Mouse (Mus musculus) G1E (cell line): Measurements from ENCODE around the gene Cmklr1. TPM values are rescaled to one million over a fixed set of nuclear protein-coding genes. Genes with fewer than 3 reads are reported as not detected.

ENCODE experiments used
- ATAC-seq: 2 replicates; pipeline ENCODE4 v1.8.0; 2016; ENCODE audit warnings: mild to moderate bottlenecking; ENCODE audit not compliant: insufficient number of reproducible peaks, poor library complexity, low FRiP score, severe bottlenecking; ENCODE audit errors: extremely low read depth
- DNase-seq: peaks from one replicate; pipeline ENCODE4 v3.0.0; 2012; ENCODE audit warnings: low spot score
- H3K27me3 ChIP-seq: 2 replicates; pipeline ENCODE4 v1.6.1; 2012; ENCODE audit warnings: mild to moderate bottlenecking, low read length, inconsistent platforms; ENCODE audit not compliant: insufficient read depth
- H3K36me3 ChIP-seq: replicated peaks from 2 replicates; pipeline ENCODE3; 2012; ENCODE audit warnings: mild to moderate bottlenecking, inconsistent platforms
- H3K4me1 ChIP-seq: 2 replicates; pipeline ENCODE4 v1.6.1; 2012; ENCODE audit warnings: low read depth, low read length, inconsistent platforms, mixed read lengths; ENCODE audit not compliant: insufficient read depth
- H3K4me3 ChIP-seq: 2 replicates; pipeline ENCODE4 v1.5.1; 2012; ENCODE audit warnings: low read depth, mild to moderate bottlenecking, inconsistent platforms, low read length, moderate library complexity, mixed read lengths
- H3K9me3 ChIP-seq: replicated peaks from 2 replicates; pipeline ENCODE4 v1.6.1; 2012; ENCODE audit warnings: inconsistent platforms
- CTCF ChIP-seq: IDR thresholded peaks from 2 replicates; pipeline ENCODE4 v1.5.1; 2012; ENCODE audit warnings: low read depth, low read length, inconsistent platforms, mixed read lengths
- GATA1 ChIP-seq: IDR thresholded peaks from 2 replicates; pipeline ENCODE4 v1.6.1; 2012; ENCODE audit warnings: borderline replicate concordance, low read length, inconsistent platforms, mixed read lengths
- GATA2 ChIP-seq: IDR thresholded peaks from 2 replicates; pipeline ENCODE4 v1.6.1; 2012; ENCODE audit warnings: low read depth, low read length, inconsistent platforms, borderline replicate concordance
- POLR2AphosphoS5 ChIP-seq: IDR thresholded peaks from 2 replicates; pipeline ENCODE4 v1.6.1; 2012; ENCODE audit warnings: low read depth, low read length, inconsistent platforms; ENCODE audit not compliant: insufficient replicate concordance
- TAL1 ChIP-seq: conservative IDR thresholded peaks from 2 replicates; pipeline ENCODE4 v1.6.1; 2012; ENCODE audit warnings: low read depth, low read length, inconsistent platforms, mixed read lengths
- polyA plus RNA-seq: library from polyadenylated mRNA; stranded (reverse); fragments of >175 nt; gene quantifications from 2 replicates; pipeline ENCODE4 v1.2.3, GENCODE M21; 2012
- total RNA-seq, 2 experiments: library from RNA; stranded (forward) in 1 of 2; stranded (reverse) in 1 of 2; fragments of 200-1000 nt in 1 of 2; fragments of >200 nt in 1 of 2; fragmentation: Nextera tagmentation in 1 of 2; gene quantifications; 2 replicates each; pipeline ENCODE4 v1.2.3; 2014 to 2017

The Cmklr1 gene
- total and polyA plus RNA-seq, 3 experiments, result 0.05 TPM; not detected in 2

- no peak for TF ChIP-seq GATA1
- no peak for TF ChIP-seq POLR2AphosphoS5
- no peak for TF ChIP-seq GATA2
- no peak for TF ChIP-seq TAL1
- TF ChIP-seq CTCF, result no peak
- Histone ChIP-seq H3K4me3 (no peak overlapping the region), H3K36me3 (no peaks in the 10 kb centered on the region), H3K4me1 (no peaks in the 10 kb centered on the region), H3K27me3 (no peaks in the 10 kb centered on the region), H3K9me3 (peaks cover 95% of the 10 kb centered on the region)
- ATAC-seq (no peak), DNase-seq (no peak)
Measured at GRCm38 (mm10) chr5:113635861-113636565, 14.2 kb downstream of the Cmklr1 start.

GRCm38 (mm10) chr5:113634887-113635610 is 15.2 kb downstream of the Cmklr1 start:
- Histone ChIP-seq H3K4me1 (no peaks in the 10 kb centered on the region), H3K9me3 (peaks cover 97% of the 10 kb centered on the region), H3K4me3 (no peak overlapping the region), H3K27me3 (no peaks in the 10 kb centered on the region), H3K36me3 (no peaks in the 10 kb centered on the region)
- no peak for DNase-seq
- ATAC-seq, result no peak
- TF ChIP-seq GATA2 (no peak), CTCF (no peak), GATA1 (no peak), POLR2AphosphoS5 (no peak), TAL1 (no peak)

- Histone ChIP-seq H3K4me3 (no peak overlapping the region), H3K9me3 (peaks cover 94% of the 10 kb centered on the region), H3K36me3 (no peaks in the 10 kb centered on the region), H3K4me1 (no peaks in the 10 kb centered on the region), H3K27me3 (no peaks in the 10 kb centered on the region)
- ATAC-seq, result no peak
- DNase-seq, result no peak
- TF ChIP-seq CTCF (no peak), TAL1 (no peak), GATA1 (no peak), GATA2 (no peak), POLR2AphosphoS5 (no peak)
Measured at GRCm38 (mm10) chr5:113634024-113634651, 16.1 kb downstream of the Cmklr1 start.

- H3K9me3 ChIP-seq, result peaks cover 95% of the 10 kb centered on the region
- H3K4me3 ChIP-seq, result no peak overlapping the region
- TF ChIP-seq CTCF (no peak), GATA2 (no peak), GATA1 (no peak), TAL1 (no peak), POLR2AphosphoS5 (no peak)
- no peaks in the 10 kb centered on the region for H3K27me3 ChIP-seq
- no peak for DNase-seq
- no peak for ATAC-seq
- no peaks in the 10 kb centered on the region for H3K4me1 ChIP-seq
- H3K36me3 ChIP-seq, result no peaks in the 10 kb centered on the region
Measured at GRCm38 (mm10) chr5:113633037-113633714, 17.1 kb downstream of the Cmklr1 start.

GRCm38 (mm10) chr5:113630116-113630515 is 20.1 kb downstream of the Cmklr1 start:
- H3K27me3 ChIP-seq, result no peaks in the 10 kb centered on the region
- no peak for DNase-seq
- H3K36me3 ChIP-seq, result no peaks in the 10 kb centered on the region
- TF ChIP-seq CTCF (no peak), GATA2 (no peak), TAL1 (no peak), POLR2AphosphoS5 (no peak), GATA1 (no peak)
- no peak overlapping the region for H3K4me3 ChIP-seq
- peaks cover 96% of the 10 kb centered on the region for H3K9me3 ChIP-seq
- ATAC-seq, result no peak
- H3K4me1 ChIP-seq, result no peaks in the 10 kb centered on the region

- DNase-seq (no peak), ATAC-seq (no peak)
- peaks cover 96% of the 10 kb centered on the region for H3K9me3 ChIP-seq
- H3K4me1 ChIP-seq, result no peaks in the 10 kb centered on the region
- H3K27me3 ChIP-seq, result no peaks in the 10 kb centered on the region
- no peaks in the 10 kb centered on the region for H3K36me3 ChIP-seq
- TF ChIP-seq GATA2 (no peak), CTCF (no peak), GATA1 (no peak), TAL1 (no peak), POLR2AphosphoS5 (no peak)
- no peak overlapping the region for H3K4me3 ChIP-seq
Measured at GRCm38 (mm10) chr5:113629248-113629647, 21.0 kb downstream of the Cmklr1 start.
